Mouse (Mus musculus) heart, embryonic 13.5 days (tissue): ENCODE measurements at regions not wholly inside any gene's neighbourhood (a gene's known extent, or its start where the extent isn't known, plus 50 kb on each side); places are given as distances from the start of the nearest gene placed in this dataset.

Source experiments
- ATAC-seq: fragments of 200-750 bp; cut with Nextera tagmentation; 2 replicates; pipeline ENCODE4 v1.8.0; 2017; ENCODE audit warnings: moderate TSS enrichment; ENCODE audit not compliant: insufficient number of reproducible peaks, low FRiP score, low TSS enrichment; ENCODE audit errors: extremely low read depth
- H3K27ac ChIP-seq: fragments of 300-500 bp; sonication (generic); replicated peaks from 2 replicates; pipeline ENCODE4 v1.5.1; 2015; ENCODE audit warnings: moderate library complexity, mild to moderate bottlenecking, inconsistent platforms
- H3K27me3 ChIP-seq: fragments of 300-500 bp; sonication (generic); replicated peaks from 2 replicates; pipeline ENCODE4 v1.6.1; 2015; ENCODE audit warnings: mild to moderate bottlenecking, inconsistent platforms
- H3K36me3 ChIP-seq: fragments of 300-500 bp; sonication (generic); 2 replicates; pipeline ENCODE4 v1.6.1; 2015; ENCODE audit warnings: mild to moderate bottlenecking, inconsistent platforms
- H3K4me1 ChIP-seq: fragments of 300-500 bp; sonication (generic); 2 replicates; pipeline ENCODE4 v1.6.1; 2015; ENCODE audit warnings: inconsistent platforms
- H3K4me2 ChIP-seq: fragments of 300-500 bp; sonication (generic); 2 replicates; pipeline ENCODE4 v1.6.1; 2015; ENCODE audit warnings: inconsistent platforms, mild to moderate bottlenecking, moderate library complexity
- H3K4me3 ChIP-seq: fragments of 300-500 bp; sonication (generic); 2 replicates; pipeline ENCODE4 v1.5.1; 2015; ENCODE audit warnings: moderate library complexity, mild to moderate bottlenecking, inconsistent platforms
- H3K9ac ChIP-seq: fragments of 300-500 bp; sonication (generic); 2 replicates; pipeline ENCODE4 v1.6.1; 2015; ENCODE audit warnings: inconsistent platforms, mild to moderate bottlenecking, moderate library complexity
- H3K9me3 ChIP-seq: fragments of 300-500 bp; sonication (generic); 2 replicates; pipeline ENCODE4 v1.6.1; 2016; ENCODE audit warnings: inconsistent platforms
- WGBS: fragments of 180-500 bp; shearing (Covaris S2); methylation state at CpG from one replicate; pipeline ENCODE4 v1.1.7; 2015; ENCODE audit warnings: mixed read lengths; 5-methylcytosine and 5-hydroxymethylcytosine counted together

DNA sequence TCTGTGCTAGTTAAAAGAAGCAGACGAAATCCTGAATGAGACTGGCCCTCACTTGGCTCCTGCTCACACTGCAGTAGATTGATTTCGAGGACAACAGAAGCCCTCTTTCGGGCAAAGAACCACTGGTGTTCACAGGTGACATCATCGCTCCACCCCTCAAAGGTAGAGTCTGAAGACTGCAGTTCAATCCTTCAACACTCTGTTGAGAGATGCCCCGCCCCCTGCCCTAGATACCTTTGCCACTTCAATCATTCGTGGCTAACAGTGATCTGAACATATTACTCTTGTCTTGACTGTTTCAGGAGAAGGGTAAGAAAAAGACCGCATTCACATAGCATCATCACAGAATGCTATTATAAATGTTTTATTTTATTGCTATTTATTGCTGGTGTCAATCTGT is 205.5 kb upstream of the Gadl1 start:
- Histone ChIP-seq H3K9ac (no peak overlapping the region), H3K27ac (no peak overlapping the region), H3K27me3 (no peaks in the 10 kb centered on the region), H3K4me1 (peaks cover 10% of the 10 kb centered on the region), H3K36me3 (no peaks in the 10 kb centered on the region), H3K4me2 (no peak overlapping the region), H3K9me3 (no peaks in the 10 kb centered on the region), H3K4me3 (no peak overlapping the region)
- no peak for ATAC-seq
- 80% methylated on average over 7 of the region's 7 CpGs for WGBS

DNA sequence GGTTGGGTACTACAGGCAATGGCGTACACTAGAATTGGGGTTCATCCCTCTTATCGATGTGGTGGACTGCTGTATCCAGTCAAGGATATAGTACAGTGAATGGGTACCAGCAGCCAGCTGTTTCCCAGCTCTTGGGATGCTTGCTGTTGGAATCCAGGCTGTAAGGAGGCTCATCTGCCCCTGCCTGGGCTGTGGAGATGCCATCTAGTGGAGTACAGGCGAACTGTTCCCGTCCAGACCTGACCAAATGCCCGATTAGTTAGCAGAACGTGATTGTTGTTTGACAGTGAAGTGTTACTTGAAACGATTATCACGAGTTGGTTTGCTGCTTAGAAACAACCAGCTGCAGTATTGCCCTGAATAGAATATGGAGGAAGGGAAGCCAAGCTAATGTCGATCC is 205.0 kb upstream of the Gadl1 start:
- H3K27me3 ChIP-seq, result no peaks in the 10 kb centered on the region
- peaks cover 13% of the 10 kb centered on the region for H3K4me1 ChIP-seq
- H3K9ac ChIP-seq, result no peak overlapping the region
- no peak overlapping the region for H3K4me3 ChIP-seq
- H3K4me2 ChIP-seq, result no peak overlapping the region
- ATAC-seq, result no peak
- H3K9me3 ChIP-seq, result no peaks in the 10 kb centered on the region
- H3K36me3 ChIP-seq, result no peaks in the 10 kb centered on the region
- no peak overlapping the region for H3K27ac ChIP-seq
- WGBS, result 32% methylated on average over 9 of the region's 9 CpGs

DNA sequence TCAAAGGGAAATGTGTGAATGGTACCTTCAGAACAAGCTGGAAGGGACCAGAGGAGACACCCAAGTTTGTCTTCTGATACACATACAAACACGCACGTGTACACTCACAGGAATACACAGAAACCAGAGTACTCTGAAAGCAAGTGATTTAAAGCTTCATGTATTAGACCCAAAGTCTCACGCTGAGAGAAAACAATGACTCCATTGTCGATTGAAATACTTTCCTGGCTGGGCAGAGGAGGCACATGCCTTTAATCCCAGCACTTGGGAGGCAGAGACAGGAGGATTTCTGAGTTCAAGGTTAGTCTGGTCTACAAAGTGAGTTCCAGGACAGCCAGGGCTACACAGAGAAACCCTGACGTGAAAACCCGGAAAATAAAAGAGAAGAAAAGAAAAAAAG is 203.5 kb upstream of the Gadl1 start:
- 74% methylated on average over 6 of the region's 6 CpGs for WGBS

DNA sequence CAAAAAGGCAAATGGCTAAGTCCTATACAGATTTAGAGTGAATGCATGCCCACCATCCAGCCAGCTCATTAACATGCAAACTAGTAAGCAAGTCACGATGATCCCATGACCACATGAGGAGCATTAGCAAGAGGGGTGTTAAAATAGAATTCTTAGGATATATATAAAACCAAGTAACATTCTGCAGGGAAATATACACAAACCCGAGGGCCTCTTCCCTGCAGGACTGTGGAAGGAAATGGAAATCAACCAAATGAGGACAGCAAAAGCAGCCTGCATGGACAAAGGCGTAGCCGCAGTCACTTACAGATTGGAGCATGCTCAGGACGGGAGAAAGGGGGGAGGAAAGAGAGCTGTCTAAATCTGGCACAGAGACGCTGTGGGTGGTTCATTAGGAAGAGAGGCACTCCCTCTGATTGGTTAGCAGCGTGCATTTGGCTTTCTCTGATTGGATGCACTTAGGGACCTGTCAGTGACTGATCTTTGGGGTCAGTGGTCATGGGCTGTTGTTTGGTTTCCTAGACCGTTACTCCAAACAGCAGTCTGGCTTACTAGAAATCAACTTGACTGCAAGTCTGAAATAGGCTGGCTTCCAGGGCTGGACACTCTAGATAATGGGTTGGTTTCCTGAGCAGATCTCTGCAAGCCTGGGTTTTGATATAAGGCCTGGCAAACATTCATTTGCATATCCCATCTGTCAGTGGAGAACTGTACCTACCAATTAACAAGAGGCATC is 200.9 kb upstream of the Gadl1 start:
- Histone ChIP-seq H3K9me3 (no peaks in the 10 kb centered on the region), H3K27me3 (no peaks in the 10 kb centered on the region), H3K4me1 (peaks cover 13% of the 10 kb centered on the region), H3K36me3 (no peaks in the 10 kb centered on the region), H3K9ac (0 out of 2 replicates have a peak overlapping the region, but pooled peaks have one; percentile 24), H3K27ac (peak overlapping the region; percentile 45), H3K4me3 (no peak overlapping the region), H3K4me2 (peak overlapping the region; percentile 45)
- peak; percentile 75 for ATAC-seq
- 18% methylated on average over 8 of the region's 8 CpGs for WGBS

More for the DNA sequence above, 203.5 kb upstream of the Gadl1 start:
- no peak overlapping the region for H3K4me3 ChIP-seq
- no peak overlapping the region for H3K27ac ChIP-seq
- ATAC-seq, result no peak
- H3K4me1 ChIP-seq, result peaks cover 13% of the 10 kb centered on the region
- H3K4me2 ChIP-seq, result no peak overlapping the region
- no peaks in the 10 kb centered on the region for H3K9me3 ChIP-seq
- H3K9ac ChIP-seq, result no peak overlapping the region
- H3K27me3 ChIP-seq, result no peaks in the 10 kb centered on the region
- H3K36me3 ChIP-seq, result no peaks in the 10 kb centered on the region

DNA sequence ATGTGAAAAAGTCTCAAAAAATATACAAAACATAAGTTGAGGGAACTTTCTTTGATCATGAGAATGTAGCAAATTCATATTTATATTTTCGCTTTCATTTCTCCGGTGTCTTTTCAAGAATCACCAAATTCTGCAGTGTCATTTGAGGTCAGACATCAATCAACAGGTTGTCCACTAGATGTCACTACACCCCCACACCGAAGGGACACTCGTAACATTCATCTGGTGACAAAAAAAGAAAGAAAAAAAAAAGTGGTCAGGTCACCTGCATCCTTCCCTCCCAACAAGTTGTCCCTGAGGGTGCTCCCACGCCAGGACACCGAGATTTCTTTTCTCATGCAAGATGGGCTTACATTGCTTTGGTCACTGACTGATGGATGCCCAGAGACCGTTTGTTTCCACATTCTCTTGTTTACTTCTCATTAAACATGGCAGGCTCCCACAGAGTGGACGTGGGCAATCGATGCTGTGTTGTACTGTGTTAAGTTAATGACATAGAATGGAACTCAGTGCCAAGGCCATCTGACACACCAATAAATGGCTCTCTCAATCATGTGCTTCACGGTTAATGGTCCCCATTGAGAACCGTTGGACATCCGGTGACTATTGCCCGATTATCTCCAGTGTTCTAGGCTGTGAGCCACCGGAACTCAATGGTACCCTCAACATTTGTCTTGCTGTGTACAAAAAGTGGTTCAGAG is 199.1 kb upstream of the Gadl1 start:
- H3K4me3 ChIP-seq, result no peak overlapping the region
- ATAC-seq, result no peak
- no peak overlapping the region for H3K9ac ChIP-seq
- H3K4me1 ChIP-seq, result peaks cover 13% of the 10 kb centered on the region
- H3K4me2 ChIP-seq, result no peak overlapping the region
- no peaks in the 10 kb centered on the region for H3K9me3 ChIP-seq
- H3K27ac ChIP-seq, result no peak overlapping the region
- H3K36me3 ChIP-seq, result no peaks in the 10 kb centered on the region
- WGBS, result 76% methylated on average over 14 of the region's 14 CpGs
- H3K27me3 ChIP-seq, result no peaks in the 10 kb centered on the region

DNA sequence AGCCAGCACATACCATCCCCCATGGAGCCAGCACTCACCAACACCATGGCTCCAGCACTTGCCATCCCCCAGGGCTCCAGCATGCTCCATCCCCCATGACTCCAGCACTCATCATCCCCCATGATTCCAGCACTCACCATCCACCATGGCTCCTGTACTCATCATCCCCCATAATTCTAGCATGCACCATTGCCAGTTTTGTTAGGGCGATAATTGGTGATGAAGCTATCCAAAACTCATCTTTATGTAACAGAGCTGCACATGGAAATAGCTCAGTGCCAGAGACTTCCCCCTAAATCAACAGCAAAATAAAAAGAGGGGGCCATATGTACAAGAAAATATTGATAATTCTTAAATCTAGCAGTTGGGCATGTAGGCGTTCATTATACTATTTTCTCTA is 188.9 kb upstream of the Gadl1 start:
- WGBS, result 83% methylated on average over 2 of the region's 2 CpGs
- H3K9me3 ChIP-seq, result peaks cover 12% of the 10 kb centered on the region
- no peaks in the 10 kb centered on the region for H3K4me1 ChIP-seq
- H3K36me3 ChIP-seq, result no peaks in the 10 kb centered on the region
- no peak overlapping the region for H3K9ac ChIP-seq
- no peak overlapping the region for H3K27ac ChIP-seq
- no peak overlapping the region for H3K4me3 ChIP-seq
- H3K4me2 ChIP-seq, result no peak overlapping the region
- H3K27me3 ChIP-seq, result no peaks in the 10 kb centered on the region
- no peak for ATAC-seq

DNA sequence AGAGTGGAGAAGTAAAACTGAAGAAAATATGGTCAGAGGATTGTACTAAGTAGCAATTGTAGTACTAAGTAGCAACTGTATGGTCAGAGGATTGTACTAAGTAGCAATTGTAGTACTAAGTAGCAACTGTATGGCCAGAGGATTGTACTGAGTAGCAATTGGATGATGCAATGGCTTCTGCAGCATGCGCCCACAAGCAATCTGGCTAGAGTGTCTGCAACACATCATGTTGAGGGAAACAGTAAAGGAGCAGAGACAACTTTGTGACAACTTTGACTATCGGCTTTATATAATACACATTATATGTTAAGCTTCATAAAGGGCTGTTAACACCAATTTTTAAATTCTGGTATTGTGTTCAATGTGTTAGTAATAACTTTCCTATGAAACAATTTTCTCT is 188.4 kb upstream of the Gadl1 start:
- H3K36me3 ChIP-seq, result no peaks in the 10 kb centered on the region
- H3K27me3 ChIP-seq, result no peaks in the 10 kb centered on the region
- WGBS, result 81% methylated on average over 2 of the region's 2 CpGs
- peaks cover 14% of the 10 kb centered on the region for H3K9me3 ChIP-seq
- no peaks in the 10 kb centered on the region for H3K4me1 ChIP-seq
- H3K27ac ChIP-seq, result no peak overlapping the region
- H3K4me2 ChIP-seq, result no peak overlapping the region
- H3K4me3 ChIP-seq, result no peak overlapping the region
- H3K9ac ChIP-seq, result no peak overlapping the region
- ATAC-seq, result no peak

DNA sequence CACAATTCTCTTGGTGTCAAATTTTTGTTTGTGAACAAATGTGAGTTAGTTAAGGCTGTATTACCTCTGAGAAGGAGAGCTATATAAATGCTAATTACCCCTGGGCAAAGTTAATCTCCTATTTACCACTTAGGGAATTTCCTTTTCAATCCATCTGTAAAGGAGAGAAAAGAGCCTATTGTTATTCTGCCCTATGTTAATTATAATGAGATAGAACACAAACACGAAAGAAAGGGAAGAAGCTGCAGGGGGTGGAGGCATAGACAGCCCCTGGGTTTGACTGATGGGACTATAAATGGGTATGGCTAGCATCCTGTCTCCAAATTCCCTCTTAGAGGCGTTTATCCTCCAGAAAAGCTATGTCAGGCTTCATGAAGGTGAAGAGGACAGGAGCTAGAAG is 185.2 kb upstream of the Gadl1 start:
- ATAC-seq, result no peak
- H3K27me3 ChIP-seq, result peaks cover 5% of the 10 kb centered on the region; the same call in 1 of the 2 replicates
- H3K27ac ChIP-seq, result no peak overlapping the region
- no peak overlapping the region for H3K4me3 ChIP-seq
- H3K4me1 ChIP-seq, result peaks cover 11% of the 10 kb centered on the region
- WGBS, result 46% methylated on average over 2 of the region's 2 CpGs
- no peak overlapping the region for H3K9ac ChIP-seq
- peaks cover 14% of the 10 kb centered on the region for H3K9me3 ChIP-seq
- no peaks in the 10 kb centered on the region for H3K36me3 ChIP-seq
- H3K4me2 ChIP-seq, result no peak overlapping the region

DNA sequence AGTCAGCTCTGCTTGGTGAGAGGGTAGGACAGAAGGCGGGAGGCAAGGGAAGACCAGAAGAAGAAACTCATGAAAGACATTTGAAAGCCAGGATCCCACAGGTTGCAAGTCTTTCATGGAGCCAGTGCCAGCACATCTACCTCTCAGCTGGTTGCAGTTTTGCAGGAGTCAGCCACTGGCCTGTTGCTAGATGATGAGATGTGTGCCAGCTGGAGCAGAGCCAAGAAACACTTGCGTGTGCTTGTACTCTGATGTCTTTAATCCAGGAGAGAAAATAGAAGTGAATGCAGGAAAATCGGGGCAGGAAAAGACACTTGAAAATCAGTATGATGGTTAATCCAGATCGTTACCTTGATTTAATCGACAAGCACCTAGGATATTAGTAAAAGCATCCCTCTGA is 181.9 kb upstream of the Gadl1 start:
- Histone ChIP-seq H3K27ac (no peak overlapping the region), H3K4me3 (no peak overlapping the region), H3K27me3 (peaks cover 5% of the 10 kb centered on the region; the same call in 1 of the 2 replicates), H3K4me1 (peaks cover 11% of the 10 kb centered on the region), H3K36me3 (no peaks in the 10 kb centered on the region), H3K4me2 (no peak overlapping the region), H3K9me3 (peaks cover 10% of the 10 kb centered on the region), H3K9ac (no peak overlapping the region)
- no peak; the same call in 1 of the 2 replicates for ATAC-seq
- 43% methylated on average over 5 of the region's 5 CpGs for WGBS

DNA sequence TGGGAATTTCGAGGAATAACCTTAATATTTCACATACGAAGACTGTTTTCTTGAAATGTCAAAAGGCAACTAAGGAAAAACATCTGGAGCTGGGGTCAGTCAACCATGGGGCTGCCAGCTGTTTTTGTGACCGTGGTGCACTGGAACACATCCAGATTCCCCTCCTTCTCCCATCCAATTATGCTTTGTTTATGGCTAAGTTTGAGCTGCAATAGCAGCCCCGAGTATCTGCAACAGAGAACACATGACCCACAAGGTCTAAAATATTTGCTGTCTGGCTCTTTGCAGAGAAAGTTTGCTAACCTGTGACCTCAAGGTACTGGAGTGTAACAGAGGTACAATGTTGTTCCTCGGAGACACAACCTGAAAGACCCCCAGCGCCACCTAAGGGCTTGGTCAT is 177.7 kb upstream of the Gadl1 start:
- peaks cover 5% of the 10 kb centered on the region; the same call in 1 of the 2 replicates for H3K27me3 ChIP-seq
- WGBS, result 57% methylated on average over 6 of the region's 6 CpGs
- H3K36me3 ChIP-seq, result no peaks in the 10 kb centered on the region
- no peak overlapping the region for H3K4me2 ChIP-seq
- H3K4me3 ChIP-seq, result no peak overlapping the region
- peaks cover 11% of the 10 kb centered on the region for H3K4me1 ChIP-seq
- no peak overlapping the region for H3K9ac ChIP-seq
- H3K9me3 ChIP-seq, result no peaks in the 10 kb centered on the region
- H3K27ac ChIP-seq, result no peak overlapping the region
- no peak for ATAC-seq

DNA sequence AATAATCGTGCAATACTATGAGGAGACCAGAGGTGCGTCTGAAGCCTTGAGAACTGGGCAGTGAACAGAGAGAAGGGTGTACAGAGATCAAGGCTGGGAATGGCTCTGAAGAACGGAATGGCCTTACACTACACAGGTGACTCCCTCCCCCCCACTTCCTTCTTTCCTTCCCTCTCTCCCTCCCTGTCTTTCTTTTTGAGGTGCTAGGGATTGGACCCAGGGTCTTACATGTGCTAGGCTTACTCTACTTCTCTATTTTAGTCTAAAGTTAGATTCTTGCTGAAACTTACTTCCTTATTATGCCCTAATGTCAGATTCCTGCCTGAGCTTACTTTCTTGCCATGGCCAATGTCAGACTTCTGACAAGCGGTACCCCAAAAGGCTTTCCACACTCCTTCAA is 176.2 kb upstream of the Gadl1 start:
- no peak overlapping the region for H3K27ac ChIP-seq
- WGBS, result 83% methylated on average over 4 of the region's 4 CpGs
- no peak for ATAC-seq
- H3K4me2 ChIP-seq, result no peak overlapping the region
- no peaks in the 10 kb centered on the region for H3K36me3 ChIP-seq
- H3K4me3 ChIP-seq, result no peak overlapping the region
- peaks cover 5% of the 10 kb centered on the region; the same call in 1 of the 2 replicates for H3K27me3 ChIP-seq
- H3K9me3 ChIP-seq, result no peaks in the 10 kb centered on the region
- no peaks in the 10 kb centered on the region for H3K4me1 ChIP-seq
- no peak overlapping the region for H3K9ac ChIP-seq

DNA sequence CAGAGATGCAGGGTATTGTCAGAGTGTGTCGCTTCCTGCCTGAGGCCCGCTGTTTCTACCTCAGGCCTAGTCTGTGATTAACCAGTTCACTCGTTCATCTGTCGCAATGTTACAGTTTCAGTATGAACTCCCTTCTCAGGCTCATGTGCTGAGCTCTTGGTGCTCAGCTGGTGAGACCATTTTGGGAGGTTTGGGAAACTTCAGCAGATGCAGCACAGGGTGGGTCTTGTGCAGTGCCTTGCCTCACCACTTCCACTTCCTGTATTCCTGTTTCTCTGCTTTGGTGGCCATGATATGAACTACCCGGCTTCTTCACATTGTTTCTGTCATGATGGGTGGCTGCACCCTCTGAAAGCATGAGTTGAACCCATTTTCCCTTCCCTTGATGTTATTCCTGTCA is 169.3 kb upstream of the Gadl1 start:
- Histone ChIP-seq H3K9me3 (no peaks in the 10 kb centered on the region), H3K4me3 (no peak overlapping the region), H3K9ac (no peak overlapping the region), H3K4me2 (no peak overlapping the region), H3K36me3 (no peaks in the 10 kb centered on the region), H3K27ac (no peak overlapping the region), H3K4me1 (no peaks in the 10 kb centered on the region), H3K27me3 (no peaks in the 10 kb centered on the region)
- no peak for ATAC-seq
- 72% methylated on average over 5 of the region's 5 CpGs for WGBS
